Mouse (Mus musculus): ENCODE measurements at regions not wholly inside any gene's neighbourhood (a gene's known extent, or its start where the extent isn't known, plus 50 kb on each side); places are given as distances from the start of the nearest gene placed in this dataset.
"Not testable (repeated sequence)": the region's sequence is repeated elsewhere in the genome, so short reads cannot be mapped to it uniquely, and the experiment has no call there.

DNA sequence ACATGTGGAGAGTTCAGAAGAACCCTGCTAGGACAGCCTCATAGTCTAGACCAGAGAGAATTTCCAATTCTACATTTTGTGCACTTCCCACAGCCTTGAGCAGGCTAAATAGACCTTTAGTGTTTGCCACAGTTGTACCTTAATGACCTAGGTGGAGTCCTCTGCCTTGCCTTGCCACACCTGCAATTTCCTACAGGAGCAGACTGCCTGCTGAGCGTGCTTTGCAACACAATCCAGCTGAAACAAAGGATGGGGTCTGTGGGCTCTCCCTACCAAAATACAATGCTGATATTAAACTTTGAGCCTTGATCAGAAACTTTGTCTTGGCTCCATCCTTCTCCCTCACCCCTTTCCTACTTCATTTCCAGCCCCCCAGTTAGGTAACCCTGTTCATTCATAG is 326.0 kb upstream of the Snx7 start:
- no peak overlapping the region for H3K27ac ChIP-seq
- no peak for ATAC-seq

GRCm38 (mm10) chr3:118189382-118189781 is 320.6 kb upstream of the Snx7 start:
- Histone ChIP-seq H3K4me3 (replicated peaks) (no peak overlapping the region), H3K36me3 (no peaks in the 10 kb centered on the region), H3K27me3 (no peaks in the 10 kb centered on the region), H3K27ac (no peak overlapping the region), H3K9me3 (no peaks in the 10 kb centered on the region), H3K4me2 (replicated peaks) (no peak overlapping the region), H3K9ac (replicated peaks) (no peak overlapping the region), H3K4me1 (replicated peaks) (no peaks in the 10 kb centered on the region)
- no peak for ATAC-seq

More for the DNA sequence above, 326.0 kb upstream of the Snx7 start:
- Histone ChIP-seq H3K9ac (replicated peaks) (no peak overlapping the region), H3K4me3 (replicated peaks) (no peak overlapping the region), H3K9me3 (no peaks in the 10 kb centered on the region), H3K27me3 (no peaks in the 10 kb centered on the region), H3K4me1 (replicated peaks) (no peaks in the 10 kb centered on the region), H3K4me2 (replicated peaks) (no peak overlapping the region), H3K36me3 (no peaks in the 10 kb centered on the region)
- WGBS, result 33% methylated on average over 1 of the region's 1 CpGs

GRCm38 (mm10) chr3:118177446-118177845 is 308.7 kb upstream of the Snx7 start:
- Histone ChIP-seq H3K36me3 (no peaks in the 10 kb centered on the region), H3K4me1 (replicated peaks) (no peaks in the 10 kb centered on the region), H3K4me2 (replicated peaks) (no peak overlapping the region), H3K9ac (replicated peaks) (no peak overlapping the region), H3K9me3 (no peaks in the 10 kb centered on the region), H3K27me3 (no peaks in the 10 kb centered on the region), H3K27ac (no peak overlapping the region), H3K4me3 (replicated peaks) (no peak overlapping the region)
- ATAC-seq, result no peak
- WGBS, result 96% methylated on average over 2 of the region's 2 CpGs

GRCm38 (mm10) chr3:118162916-118163315 is 294.2 kb upstream of the Snx7 start:
- Histone ChIP-seq H3K36me3 (no peaks in the 10 kb centered on the region), H3K9ac (replicated peaks) (no peak overlapping the region), H3K4me3 (replicated peaks) (no peak overlapping the region), H3K9me3 (no peaks in the 10 kb centered on the region), H3K4me2 (replicated peaks) (no peak overlapping the region), H3K4me1 (replicated peaks) (no peaks in the 10 kb centered on the region), H3K27me3 (no peaks in the 10 kb centered on the region), H3K27ac (no peak overlapping the region)
- 84% methylated on average over 2 of the region's 2 CpGs for WGBS
- ATAC-seq, result no peak

DNA sequence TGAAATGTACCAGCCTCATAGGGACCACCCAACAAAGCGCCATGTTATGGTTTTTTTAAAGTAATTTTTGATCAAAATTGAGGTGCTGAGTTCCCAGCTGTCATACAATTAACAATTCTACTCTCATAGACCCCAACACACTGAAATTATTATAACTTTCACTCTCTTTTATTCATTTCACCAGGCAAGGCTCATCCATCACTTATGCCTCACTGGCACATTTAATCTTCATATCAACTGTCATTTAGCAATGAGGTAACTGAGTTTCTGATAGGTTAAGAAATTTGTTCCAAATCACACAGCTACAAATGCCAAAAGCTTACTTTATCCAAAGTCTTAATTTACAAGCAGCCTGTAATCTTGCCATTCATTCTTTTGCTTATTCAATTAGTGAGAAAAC is 276.1 kb upstream of the Snx7 start:
- H3K4me3 ChIP-seq (replicated peaks), result no peak overlapping the region
- H3K36me3 ChIP-seq, result no peaks in the 10 kb centered on the region
- no peaks in the 10 kb centered on the region for H3K9me3 ChIP-seq
- H3K27me3 ChIP-seq, result no peaks in the 10 kb centered on the region
- H3K27ac ChIP-seq, result no peak overlapping the region
- no peak overlapping the region for H3K9ac ChIP-seq (replicated peaks)
- 92% methylated on average over 1 of the region's 1 CpGs for WGBS
- no peak overlapping the region for H3K4me2 ChIP-seq (replicated peaks)
- no peak for ATAC-seq
- H3K4me1 ChIP-seq (replicated peaks), result no peaks in the 10 kb centered on the region

DNA sequence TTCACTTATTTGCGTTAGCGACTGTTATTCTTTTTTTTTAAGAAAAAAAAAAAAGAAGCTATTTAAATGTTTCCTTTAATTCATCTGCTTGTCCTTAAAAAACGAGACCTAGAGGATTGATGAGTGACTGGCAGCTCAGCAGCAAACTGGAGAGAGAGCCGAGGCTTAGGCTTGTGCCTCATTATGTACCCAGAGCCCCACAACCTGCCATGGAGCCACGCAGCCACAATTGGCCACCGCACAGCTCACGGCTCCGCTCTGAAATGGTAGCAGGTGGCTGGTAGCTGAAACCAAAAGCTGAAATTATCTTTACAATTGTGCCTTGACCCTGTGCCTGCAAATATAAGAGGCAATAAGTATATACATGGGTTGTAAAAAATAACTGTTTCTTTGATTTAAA is 273.0 kb upstream of the Snx7 start:
- Histone ChIP-seq H3K36me3 (no peaks in the 10 kb centered on the region), H3K4me2 (replicated peaks) (no peak overlapping the region), H3K4me1 (replicated peaks) (no peaks in the 10 kb centered on the region), H3K27ac (no peak overlapping the region), H3K27me3 (no peaks in the 10 kb centered on the region), H3K4me3 (replicated peaks) (no peak overlapping the region), H3K9ac (replicated peaks) (no peak overlapping the region), H3K9me3 (no peaks in the 10 kb centered on the region)
- WGBS, result 67% methylated on average over 8 of the region's 8 CpGs
- no peak for ATAC-seq

DNA sequence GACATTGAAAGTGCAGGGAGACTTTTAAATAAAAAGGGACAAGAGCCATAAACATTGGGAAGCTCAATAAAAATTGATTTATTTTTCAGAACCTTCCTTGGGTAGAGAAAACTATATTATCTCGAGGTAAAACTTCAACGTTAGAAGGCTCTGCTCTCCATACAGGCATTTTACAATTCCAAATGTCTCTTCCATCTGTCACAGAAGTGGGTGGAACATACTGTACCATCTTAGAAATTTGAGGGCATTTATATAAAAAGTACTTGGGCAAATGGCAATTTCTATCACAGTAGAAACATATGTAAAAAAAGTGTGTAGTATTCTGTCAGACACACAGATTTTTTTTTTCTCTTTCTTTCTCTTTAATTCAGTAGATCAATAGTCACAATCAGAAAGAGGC is 271.4 kb upstream of the Snx7 start:
- no peak overlapping the region for H3K4me3 ChIP-seq (replicated peaks)
- WGBS, result 83% methylated on average over 2 of the region's 2 CpGs
- H3K4me1 ChIP-seq (replicated peaks), result no peaks in the 10 kb centered on the region
- no peak overlapping the region for H3K9ac ChIP-seq (replicated peaks)
- no peaks in the 10 kb centered on the region for H3K9me3 ChIP-seq
- H3K4me2 ChIP-seq (replicated peaks), result no peak overlapping the region
- no peaks in the 10 kb centered on the region for H3K36me3 ChIP-seq
- H3K27ac ChIP-seq, result no peak overlapping the region
- H3K27me3 ChIP-seq, result no peaks in the 10 kb centered on the region
- ATAC-seq, result no peak

DNA sequence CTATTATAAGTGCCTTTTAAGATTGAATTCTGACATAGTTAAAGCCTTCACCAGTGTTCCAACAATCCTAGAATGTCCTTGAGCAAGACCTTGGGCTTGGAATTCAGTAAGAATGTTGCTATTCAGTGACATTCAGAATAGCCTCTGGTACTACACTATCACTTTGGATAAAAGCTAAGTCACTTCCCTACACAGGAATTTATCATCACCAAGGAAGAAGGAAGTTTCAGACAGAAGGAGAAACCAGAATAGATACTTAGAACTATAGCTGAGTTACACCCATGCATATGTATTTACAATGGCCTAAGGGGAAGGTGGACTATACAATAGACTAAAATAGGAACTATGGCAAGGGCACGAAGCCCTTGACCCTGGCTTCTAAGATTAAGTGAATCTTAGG is 259.6 kb upstream of the Snx7 start:
- not testable (repeated sequence) for H3K27ac ChIP-seq; H3K4me2 ChIP-seq (replicated peaks); H3K4me1 ChIP-seq (replicated peaks); H3K4me3 ChIP-seq (replicated peaks); H3K27me3 ChIP-seq; H3K9me3 ChIP-seq; H3K36me3 ChIP-seq; ATAC-seq; H3K9ac ChIP-seq (replicated peaks)
- whole genome bisulfite sequencing, result 100% methylated on average over 1 of the region's 1 CpGs

DNA sequence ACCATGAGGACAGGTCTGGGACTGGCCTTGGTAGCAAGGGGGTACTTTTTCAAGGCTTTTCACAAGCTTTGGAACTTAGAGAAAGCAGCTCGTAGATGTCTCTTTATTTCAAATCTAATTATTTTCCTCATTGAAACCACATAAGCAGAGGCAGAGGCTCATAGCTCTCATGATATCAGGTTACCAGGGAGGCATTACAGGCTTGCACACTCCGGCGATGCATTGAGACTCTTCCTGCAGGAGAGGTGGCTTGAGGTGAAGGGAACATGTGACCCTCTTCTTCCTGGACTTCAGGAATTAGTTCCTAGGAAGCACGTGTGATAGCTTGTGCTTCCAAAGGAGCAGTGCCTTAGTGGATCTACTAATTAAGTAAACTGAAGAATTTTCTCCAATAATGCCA is 233.9 kb upstream of the Snx7 start:
- WGBS, result 80% methylated on average over 4 of the region's 4 CpGs
- Histone ChIP-seq H3K4me2 (replicated peaks) (no peak overlapping the region), H3K9me3 (no peaks in the 10 kb centered on the region), H3K4me1 (replicated peaks) (no peaks in the 10 kb centered on the region), H3K27ac (no peak overlapping the region), H3K4me3 (replicated peaks) (no peak overlapping the region), H3K9ac (replicated peaks) (no peak overlapping the region), H3K27me3 (no peaks in the 10 kb centered on the region), H3K36me3 (no peaks in the 10 kb centered on the region)
- no peak for ATAC-seq

- no peaks in the 10 kb centered on the region for H3K4me1 ChIP-seq (replicated peaks)
- no peak overlapping the region for H3K9ac ChIP-seq (replicated peaks)
- no peaks in the 10 kb centered on the region for H3K27me3 ChIP-seq
- no peak overlapping the region for H3K4me2 ChIP-seq (replicated peaks)
- no peaks in the 10 kb centered on the region for H3K36me3 ChIP-seq
- no peak overlapping the region for H3K4me3 ChIP-seq (replicated peaks)
- 85% methylated on average over 3 of the region's 3 CpGs for WGBS
- no peak overlapping the region for H3K27ac ChIP-seq
- no peaks in the 10 kb centered on the region for H3K9me3 ChIP-seq
- no peak for ATAC-seq
Observed at GRCm38 (mm10) chr3:118084508-118084907, 215.8 kb upstream of the Snx7 start.

- Histone ChIP-seq H3K36me3 (no peaks in the 10 kb centered on the region), H3K27me3 (no peaks in the 10 kb centered on the region), H3K9me3 (no peaks in the 10 kb centered on the region), H3K9ac (replicated peaks) (no peak overlapping the region), H3K4me3 (replicated peaks) (no peak overlapping the region), H3K4me2 (replicated peaks) (no peak overlapping the region), H3K4me1 (replicated peaks) (no peaks in the 10 kb centered on the region), H3K27ac (no peak overlapping the region)
- no peak for ATAC-seq
- 99% methylated on average over 3 of the region's 3 CpGs for WGBS
Observed at GRCm38 (mm10) chr3:118072363-118072762, 203.6 kb upstream of the Snx7 start.

DNA sequence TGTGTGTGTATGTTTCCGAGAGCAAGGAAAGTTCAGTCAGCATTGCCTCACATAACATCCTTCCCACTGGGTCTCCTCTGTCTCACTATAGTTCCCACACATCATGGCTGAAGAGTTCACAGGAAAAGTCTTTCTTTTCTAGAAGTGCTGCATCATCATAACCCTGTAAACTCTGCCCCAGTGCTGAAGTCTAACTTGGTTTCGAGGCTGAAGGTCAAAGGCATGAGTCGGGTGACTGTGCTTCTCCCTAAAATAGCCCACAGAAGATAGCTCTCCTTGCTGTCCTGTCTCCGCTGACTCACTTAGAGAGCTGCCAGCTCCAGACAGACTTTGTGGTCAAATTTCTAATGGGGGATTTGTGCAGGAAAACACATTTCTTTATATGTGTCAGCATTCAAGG is 201.4 kb upstream of the Snx7 start:
- no peak for ATAC-seq
- Histone ChIP-seq H3K4me2 (replicated peaks) (no peak overlapping the region), H3K27me3 (no peaks in the 10 kb centered on the region), H3K4me1 (replicated peaks) (no peaks in the 10 kb centered on the region), H3K36me3 (no peaks in the 10 kb centered on the region), H3K9me3 (no peaks in the 10 kb centered on the region), H3K27ac (no peak overlapping the region), H3K9ac (replicated peaks) (no peak overlapping the region), H3K4me3 (replicated peaks) (no peak overlapping the region)
- WGBS, result 91% methylated on average over 4 of the region's 4 CpGs

DNA sequence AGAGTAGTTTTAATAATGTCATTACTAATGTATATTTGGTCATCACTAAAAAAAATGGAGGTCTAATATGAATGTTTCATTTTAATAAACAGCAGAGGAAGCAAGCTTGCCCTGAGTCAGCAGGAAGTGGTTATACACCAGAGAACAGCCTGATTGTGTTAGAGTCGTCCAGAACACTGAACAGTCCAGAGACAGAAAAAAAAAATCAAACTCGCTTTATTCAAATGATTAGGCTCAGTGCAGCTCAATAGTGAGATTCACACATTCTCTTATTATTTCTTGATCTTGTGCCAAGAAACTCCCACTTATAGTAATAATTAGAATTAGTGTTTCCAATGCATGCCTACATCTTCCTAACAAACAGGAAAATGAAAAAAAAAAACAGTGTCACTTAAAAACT is 194.9 kb upstream of the Snx7 start:
- no peaks in the 10 kb centered on the region for H3K36me3 ChIP-seq
- 38% methylated on average over 2 of the region's 2 CpGs for WGBS
- H3K9ac ChIP-seq (replicated peaks), result no peak overlapping the region
- H3K27me3 ChIP-seq, result no peaks in the 10 kb centered on the region
- no peak overlapping the region for H3K4me3 ChIP-seq (replicated peaks)
- H3K9me3 ChIP-seq, result no peaks in the 10 kb centered on the region
- 0 out of 2 replicates have a peak, but pooled peaks have one; percentile 60 for ATAC-seq
- H3K27ac ChIP-seq, result no peak overlapping the region
- no peaks in the 10 kb centered on the region for H3K4me1 ChIP-seq (replicated peaks)
- no peak overlapping the region for H3K4me2 ChIP-seq (replicated peaks)

Measured in midbrain, embryonic 13.5 days (tissue).